Mouse (Mus musculus): Measurements from ENCODE around the gene Celf2.
"Not testable (repeated sequence)": the region's sequence is repeated elsewhere in the genome, so short reads cannot be mapped to it uniquely, and the experiment has no call there.

Gene Celf2

GRCm38 (mm10) chr2:7273214-7273613 is 236.1 kb downstream of the Celf2 start:
- in situ Hi-C loops (cut with MboI; ENCODE audit: unreplicated experiment in 2 of 2) = no loop called here

GRCm38 (mm10) chr2:7270051-7270450 is 239.3 kb downstream of the Celf2 start:
- in situ Hi-C loops (cut with MboI; ENCODE audit: unreplicated experiment in 2 of 2) = no loop called here

- in situ Hi-C loops (cut with MboI; ENCODE audit: unreplicated experiment in 2 of 2) = no loop called here
Observed at GRCm38 (mm10) chr2:7267166-7267565, 242.2 kb downstream of the Celf2 start.

GRCm38 (mm10) chr2:7262668-7263067 is 246.7 kb downstream of the Celf2 start:
- in situ Hi-C loops (cut with MboI; ENCODE audit: unreplicated experiment in 2 of 2) = not testable (repeated sequence)

- in situ Hi-C loops (cut with MboI; ENCODE audit: unreplicated experiment in 2 of 2) = no loop called here
Observed at GRCm38 (mm10) chr2:7260186-7260585, 249.2 kb downstream of the Celf2 start.

GRCm38 (mm10) chr2:7259616-7260015 is 249.7 kb downstream of the Celf2 start:
- in situ Hi-C loops (cut with MboI; ENCODE audit: unreplicated experiment in 2 of 2) = no loop called here

- in situ Hi-C loops (cut with MboI; ENCODE audit: unreplicated experiment in 2 of 2) = no loop called here
Observed at GRCm38 (mm10) chr2:7256023-7256422, 253.3 kb downstream of the Celf2 start.

- in situ Hi-C loops (cut with MboI; ENCODE audit: unreplicated experiment in 2 of 2) = no loop called here
Observed at GRCm38 (mm10) chr2:7255386-7255785, 254.0 kb downstream of the Celf2 start.

GRCm38 (mm10) chr2:7250314-7250713 is 259.0 kb downstream of the Celf2 start:
- in situ Hi-C loops (cut with MboI; ENCODE audit: unreplicated experiment in 2 of 2) = no loop called here

GRCm38 (mm10) chr2:7249002-7249401 is 260.4 kb downstream of the Celf2 start:
- in situ Hi-C loops (cut with MboI; ENCODE audit: unreplicated experiment in 2 of 2) = no loop called here

- in situ Hi-C loops (cut with MboI; ENCODE audit: unreplicated experiment in 2 of 2) = no loop called here
Observed at GRCm38 (mm10) chr2:7245958-7246774, 263.2 kb downstream of the Celf2 start.

GRCm38 (mm10) chr2:7242139-7242538 is 267.2 kb downstream of the Celf2 start:
- in situ Hi-C loops (cut with MboI; ENCODE audit: unreplicated experiment in 2 of 2) = no loop called here

GRCm38 (mm10) chr2:7241523-7241941 is 267.8 kb downstream of the Celf2 start:
- in situ Hi-C loops (cut with MboI; ENCODE audit: unreplicated experiment in 2 of 2) = no loop called here

GRCm38 (mm10) chr2:7237283-7237682 is 272.1 kb downstream of the Celf2 start:
- in situ Hi-C loops (cut with MboI; ENCODE audit: unreplicated experiment in 2 of 2) = no loop called here

- in situ Hi-C loops (cut with MboI; ENCODE audit: unreplicated experiment in 2 of 2) = no loop called here
Observed at GRCm38 (mm10) chr2:7236452-7236851, 272.9 kb downstream of the Celf2 start.

GRCm38 (mm10) chr2:7235059-7235741 is 274.2 kb downstream of the Celf2 start:
- in situ Hi-C loops (cut with MboI; ENCODE audit: unreplicated experiment in 2 of 2) = no loop called here

- in situ Hi-C loops (cut with MboI; ENCODE audit: unreplicated experiment in 2 of 2) = no loop called here
Observed at GRCm38 (mm10) chr2:7234587-7234986, 274.8 kb downstream of the Celf2 start.

GRCm38 (mm10) chr2:7233411-7233810 is 276.0 kb downstream of the Celf2 start:
- in situ Hi-C loops (cut with MboI; ENCODE audit: unreplicated experiment in 2 of 2) = no loop called here

- in situ Hi-C loops (cut with MboI; ENCODE audit: unreplicated experiment in 2 of 2) = no loop called here
Observed at GRCm38 (mm10) chr2:7226785-7227184, 282.6 kb downstream of the Celf2 start.

- in situ Hi-C loops (cut with MboI; ENCODE audit: unreplicated experiment in 2 of 2) = no loop called here
Observed at GRCm38 (mm10) chr2:7224346-7225071, 284.9 kb downstream of the Celf2 start.

GRCm38 (mm10) chr2:7223538-7223937 is 285.8 kb downstream of the Celf2 start:
- in situ Hi-C loops (cut with MboI; ENCODE audit: unreplicated experiment in 2 of 2) = no loop called here

Measured in v-Abl transformed pro-B cells (cell line).